In genomic region chr6:99403755-99404390, GRCm38 (mm10) we compare ENCODE assay signal across 30 mouse cellular contexts.
A peak's percentile ranks its signal among the peaks of the same experiment; 100 is the strongest.
DNase-seq lines count a peak whose midpoint lies in the region; ATAC-seq and TF ChIP-seq lines count a peak whose summit lies in the region.
"Had no signal": no experiment of that assay in that cellular context is flagged by ENCODE, and none has a peak within 500 bp of the region (broad histone marks: within the 10 kb centered on the region; RNA-seq: fewer than 3 reads in every experiment).

No protein-coding gene starts in this region.

- 0 out of 2 replicates have a peak overlapping the region, but pooled peaks have one; percentile 9 for H3K27ac ChIP-seq in forebrain, postnatal 0 days (ENCODE audit: low read depth, low read length)
- no peak overlapping the region for H3K27ac ChIP-seq in forebrain, embryonic 15.5 days (replicated peaks)
- no peak overlapping the region for H3K27ac ChIP-seq in ES-E14 (ENCODE audit: insufficient read depth, low read depth, low read length, poor library complexity, severe bottlenecking)
- H3K27ac ChIP-seq: heart, embryonic 13.5 days; hindbrain, embryonic 14.5 days; layer of hippocampus, adult 2 months; limb, embryonic 13.5 days; liver, embryonic 13.5 days; neural tube, embryonic 13.5 days had no signal

- no peaks in the 10 kb centered on the region for H3K27me3 ChIP-seq in forebrain, postnatal 0 days (ENCODE audit: insufficient read depth, low read length)
- H3K27me3 ChIP-seq in forebrain, embryonic 15.5 days: no peaks in the 10 kb centered on the region
- H3K27me3 ChIP-seq: heart, embryonic 13.5 days; limb, embryonic 13.5 days; liver, embryonic 13.5 days; neural tube, embryonic 13.5 days; Patski had no signal

- TF ChIP-seq CTCF in forebrain, postnatal 0 days (IDR thresholded peaks at IDR 0.05; ENCODE audit: low read depth): no peak

- no peak overlapping the region for H3K9ac ChIP-seq in forebrain, postnatal 0 days
- no peak overlapping the region for H3K9ac ChIP-seq in forebrain, embryonic 15.5 days (replicated peaks)
- no peak overlapping the region for H3K9ac ChIP-seq in ES-E14 (ENCODE audit: insufficient read depth, low read depth, low read length, poor library complexity, severe bottlenecking)
- H3K9ac ChIP-seq: heart, embryonic 13.5 days; hindbrain, embryonic 14.5 days; limb, embryonic 13.5 days; liver, embryonic 13.5 days; neural tube, embryonic 13.5 days had no signal

- no peak for DNase-seq in forebrain, postnatal 0 days
- DNase-seq in B cell, adult 2 months: peak; percentile 34
- DNase-seq in ES-E14 (ENCODE audit: low read depth, low spot score): no peak
- no peak for DNase-seq in cerebellum, postnatal 10 days
- DNase-seq in layer of hippocampus, postnatal 10 days (ENCODE audit: low spot score in 2 of 2): no peak
- DNase-seq in left cerebral cortex, postnatal 36 days (ENCODE audit: low spot score in 2 of 2): no peak
- DNase-seq: adrenal gland, postnatal 14 days; cerebellum, adult 11 months; cerebellum, adult 9-10 months; gastrocnemius, postnatal 10 days; heart, postnatal 10 days; kidney, adult 18-20 months; kidney, postnatal 36 days; liver, embryonic 13.5 days; lung, adult 18-20 months; lung, postnatal 10 days; right cerebral cortex, postnatal 14 days had no signal

- H3K9me3 ChIP-seq in forebrain, postnatal 0 days (ENCODE audit: low read length): no peaks in the 10 kb centered on the region
- H3K9me3 ChIP-seq in forebrain, embryonic 15.5 days: no peaks in the 10 kb centered on the region
- no peaks in the 10 kb centered on the region for H3K9me3 ChIP-seq in ES-E14 (ENCODE audit: control insufficient read depth, insufficient read depth, low read depth, low read length)
- H3K9me3 ChIP-seq: G1E; heart, embryonic 13.5 days; limb, embryonic 13.5 days; liver, embryonic 13.5 days; neural tube, embryonic 13.5 days had no signal

- no peaks in the 10 kb centered on the region for H3K36me3 ChIP-seq in forebrain, postnatal 0 days (ENCODE audit: insufficient read depth)
- H3K36me3 ChIP-seq in forebrain, embryonic 15.5 days: no peaks in the 10 kb centered on the region
- no peaks in the 10 kb centered on the region for H3K36me3 ChIP-seq in ES-E14 (ENCODE audit: control insufficient read depth, insufficient read depth, low read length, poor library complexity, severe bottlenecking)
- H3K36me3 ChIP-seq: heart, embryonic 13.5 days; liver, embryonic 13.5 days; neural tube, embryonic 13.5 days had no signal

- in situ Hi-C loops in ES-E14 (cut with MboI; ENCODE audit: low sequenced_read_pairs in 2 of 2, unreplicated experiment in 2 of 2): no loop called here

- 75% methylated on average over 6 of the region's 6 CpGs for WGBS in forebrain, postnatal 0 days
- WGBS in forebrain, embryonic 15.5 days: 86% methylated on average over 6 of the region's 6 CpGs

- intact Hi-C loops in left cerebral cortex, postnatal 36 days (cut with DNase I): no loop called here

- H3K4me2 ChIP-seq in forebrain, postnatal 0 days (ENCODE audit: low read depth): no peak overlapping the region
- H3K4me2 ChIP-seq in forebrain, embryonic 15.5 days (replicated peaks): no peak overlapping the region
- H3K4me2 ChIP-seq: heart, embryonic 13.5 days; hindbrain, embryonic 14.5 days; limb, embryonic 13.5 days; liver, embryonic 13.5 days; midbrain, embryonic 11.5 days; neural tube, embryonic 13.5 days had no signal

- H3K4me1 ChIP-seq in forebrain, postnatal 0 days (ENCODE audit: insufficient read depth): no peaks in the 10 kb centered on the region
- peaks cover 19% of the 10 kb centered on the region for H3K4me1 ChIP-seq in forebrain, embryonic 15.5 days
- H3K4me1 ChIP-seq in ES-E14 (ENCODE audit: control insufficient read depth in 2 of 2, insufficient read depth in 2 of 2, low read length in 2 of 2, poor library complexity in 1 of 2): peaks cover 0 to 4% of the 10 kb centered on the region in 2 experiments; a peak in 1 of 4 replicates

- no peak for ATAC-seq in forebrain, postnatal 0 days
- ATAC-seq in forebrain, embryonic 15.5 days (replicated peaks): no peak
- peak; percentile 39 for ATAC-seq in inflammation-experienced regulatory T-cells, adult 6 months
- ATAC-seq: midbrain, embryonic 16.5 days; Patski had no signal

- no peak overlapping the region for H3K4me3 ChIP-seq in forebrain, postnatal 0 days (ENCODE audit: low read depth, low read length)
- no peak overlapping the region for H3K4me3 ChIP-seq in forebrain, embryonic 15.5 days
- H3K4me3 ChIP-seq in ES-E14 (ENCODE audit: insufficient read depth in 1 of 2, low read depth in 1 of 2, low read length in 2 of 2, poor library complexity in 1 of 2, severe bottlenecking in 1 of 2): no peak overlapping the region
- H3K4me3 ChIP-seq: erythroblast, embryonic 14.5 days; heart, embryonic 13.5 days; layer of hippocampus, adult 2 months; limb, embryonic 13.5 days; liver, embryonic 13.5 days; myocyte; neural tube, embryonic 13.5 days had no signal

TF ChIP-seq in ES-E14, 5 proteins besides CTCF, POLR2A, EP300 and RAD21:
- peak; percentile 45; the same call in 1 of the 2 replicates for TF ChIP-seq ZNF384 (IDR thresholded peaks at IDR 0.05; ENCODE audit: low read depth, low read length)
- TF ChIP-seq MAFK (IDR thresholded peaks at IDR 0.05; ENCODE audit: insufficient read depth, low read depth, low read length): no peak
- no peak for TF ChIP-seq HCFC1 (IDR thresholded peaks at IDR 0.05; ENCODE audit: borderline replicate concordance, insufficient read depth, low read length)
- no peak for TF ChIP-seq ZC3H11A (IDR thresholded peaks at IDR 0.05; ENCODE audit: borderline replicate concordance, low read depth, low read length)
- TF ChIP-seq CHD2 (IDR thresholded peaks at IDR 0.05; ENCODE audit: low read depth, low read length): no peak

Comparison
In these comparisons a context has a peak if more than half of its experiments do, and no peak if none do; other contexts are left out.
1. DNase-seq: peak in B cell, adult 2 months (2 of 2); none in forebrain, postnatal 0 days (single experiment), ES-E14 (single experiment), cerebellum, postnatal 10 days (0 of 2), layer of hippocampus, postnatal 10 days (0 of 2) and left cerebral cortex, postnatal 36 days (0 of 2).